Mouse (Mus musculus) G1E (cell line): ENCODE results near the gene Clec1a. TPM values are rescaled to one million over a fixed set of nuclear protein-coding genes. Genes with fewer than 3 reads are reported as not detected.
"Not testable (repeated sequence)": the region's sequence is repeated elsewhere in the genome, so short reads cannot be mapped to it uniquely, and the experiment has no call there.

Source experiments
- ATAC-seq: 2 replicates; pipeline ENCODE4 v1.8.0; 2016; ENCODE audit warnings: mild to moderate bottlenecking; ENCODE audit not compliant: insufficient number of reproducible peaks, poor library complexity, low FRiP score, severe bottlenecking; ENCODE audit errors: extremely low read depth
- DNase-seq: peaks from one replicate; pipeline ENCODE4 v3.0.0; 2012; ENCODE audit warnings: low spot score
- H3K27me3 ChIP-seq: 2 replicates; pipeline ENCODE4 v1.6.1; 2012; ENCODE audit warnings: mild to moderate bottlenecking, low read length, inconsistent platforms; ENCODE audit not compliant: insufficient read depth
- H3K36me3 ChIP-seq: replicated peaks from 2 replicates; pipeline ENCODE3; 2012; ENCODE audit warnings: mild to moderate bottlenecking, inconsistent platforms
- H3K4me1 ChIP-seq: 2 replicates; pipeline ENCODE4 v1.6.1; 2012; ENCODE audit warnings: low read depth, low read length, inconsistent platforms, mixed read lengths; ENCODE audit not compliant: insufficient read depth
- H3K4me3 ChIP-seq: 2 replicates; pipeline ENCODE4 v1.5.1; 2012; ENCODE audit warnings: low read depth, mild to moderate bottlenecking, inconsistent platforms, low read length, moderate library complexity, mixed read lengths
- H3K9me3 ChIP-seq: replicated peaks from 2 replicates; pipeline ENCODE4 v1.6.1; 2012; ENCODE audit warnings: inconsistent platforms
- CTCF ChIP-seq: IDR thresholded peaks from 2 replicates; pipeline ENCODE4 v1.5.1; 2012; ENCODE audit warnings: low read depth, low read length, inconsistent platforms, mixed read lengths
- GATA1 ChIP-seq: IDR thresholded peaks from 2 replicates; pipeline ENCODE4 v1.6.1; 2012; ENCODE audit warnings: borderline replicate concordance, low read length, inconsistent platforms, mixed read lengths
- GATA2 ChIP-seq: IDR thresholded peaks from 2 replicates; pipeline ENCODE4 v1.6.1; 2012; ENCODE audit warnings: low read depth, low read length, inconsistent platforms, borderline replicate concordance
- POLR2AphosphoS5 ChIP-seq: IDR thresholded peaks from 2 replicates; pipeline ENCODE4 v1.6.1; 2012; ENCODE audit warnings: low read depth, low read length, inconsistent platforms; ENCODE audit not compliant: insufficient replicate concordance
- TAL1 ChIP-seq: conservative IDR thresholded peaks from 2 replicates; pipeline ENCODE4 v1.6.1; 2012; ENCODE audit warnings: low read depth, low read length, inconsistent platforms, mixed read lengths
- polyA plus RNA-seq: library from polyadenylated mRNA; stranded (reverse); fragments of >175 nt; gene quantifications from 2 replicates; pipeline ENCODE4 v1.2.3, GENCODE M21; 2012
- total RNA-seq, 2 experiments: library from RNA; stranded (forward) in 1 of 2; stranded (reverse) in 1 of 2; fragments of 200-1000 nt in 1 of 2; fragments of >200 nt in 1 of 2; fragmentation: Nextera tagmentation in 1 of 2; gene quantifications; 2 replicates each; pipeline ENCODE4 v1.2.3; 2014 to 2017

Clec1a gene
- total RNA-seq (2014; fragmentation: Nextera tagmentation) (not detected in 2 replicates), total RNA-seq (2017) (under 0.01 and 0.05 TPM in 2 replicates), polyA plus RNA-seq (not detected in 2 replicates)

GRCm38 (mm10) chr6:129451411-129452039 is at the start of gene Clec1a:
Gene Clec1a (minus strand): TSS chr6:129452000.
- ATAC-seq (no peak), DNase-seq (no peak)
- Histone ChIP-seq H3K27me3 (no peaks in the 10 kb centered on the region), H3K9me3 (peaks cover 4% of the 10 kb centered on the region; the same call in 1 of the 2 replicates), H3K36me3 (no peaks in the 10 kb centered on the region), H3K4me1 (no peaks in the 10 kb centered on the region), H3K4me3 (no peak within 1 kb of the TSS)
- TF ChIP-seq GATA2 (no peak), CTCF (no peak), TAL1 (no peak), POLR2AphosphoS5 (no peak), GATA1 (no peak)

DNA sequence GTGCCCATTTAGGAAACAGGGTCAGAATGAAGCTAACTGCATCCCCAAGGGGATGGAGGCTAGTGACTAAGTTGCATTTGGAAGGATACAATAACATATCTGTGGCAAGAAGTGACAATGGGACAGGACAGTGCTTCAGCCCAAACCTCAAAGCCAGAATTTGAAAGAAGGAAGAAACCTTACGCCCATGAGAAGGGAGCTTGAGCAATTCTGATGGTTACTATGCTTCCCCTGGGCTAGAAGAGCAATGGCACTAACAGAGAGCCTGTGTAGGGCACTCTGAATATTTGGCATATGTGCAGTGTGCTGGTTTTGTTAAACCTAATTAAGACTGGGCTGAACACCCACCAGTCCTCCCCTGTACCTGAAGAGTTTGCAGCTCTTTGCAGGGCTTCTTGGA is 47.7 kb upstream of the Clec1a start:
- ATAC-seq = not testable (repeated sequence)

DNA sequence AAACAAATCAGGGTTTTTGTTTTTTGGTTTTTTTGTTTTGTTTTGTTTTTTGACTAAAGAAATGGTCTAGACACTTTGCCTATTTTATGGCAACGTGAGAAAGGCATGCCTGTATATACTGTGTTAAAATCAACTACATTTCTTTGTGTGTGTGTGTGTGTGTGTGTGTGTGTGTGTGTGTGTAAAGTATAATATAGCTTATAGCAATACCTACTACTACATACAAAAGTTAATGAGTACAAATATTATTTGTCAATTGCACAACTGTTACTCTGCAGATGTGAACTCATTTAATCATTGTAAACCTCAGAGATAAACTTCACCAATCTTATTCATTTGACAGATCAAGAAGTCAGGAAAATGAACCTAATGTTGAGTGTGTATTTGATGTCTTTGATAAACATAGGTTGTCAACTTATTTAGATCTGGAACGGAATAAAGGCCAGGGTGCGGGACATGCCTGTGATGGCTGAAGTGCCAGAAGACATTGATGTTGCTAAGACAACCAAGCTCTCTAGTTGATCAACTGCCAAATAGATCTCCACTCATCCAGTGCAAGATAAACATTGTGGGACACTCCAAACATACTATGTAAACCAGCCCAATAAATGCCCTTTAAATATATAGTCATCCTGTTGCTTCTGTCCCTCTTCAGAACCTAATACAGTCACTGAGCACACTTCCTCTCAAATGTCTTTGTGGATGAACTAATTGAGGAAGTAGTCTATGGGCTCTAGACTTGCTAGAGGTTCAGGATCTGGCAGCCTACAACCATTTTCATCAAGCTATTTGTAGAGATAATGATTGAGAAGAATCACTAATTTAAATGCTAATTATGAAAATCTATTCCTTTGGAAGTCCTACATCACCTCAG is 45.8 kb upstream of the Clec1a start:
- ATAC-seq (no peak), DNase-seq (no peak)
- Histone ChIP-seq H3K36me3 (no peaks in the 10 kb centered on the region), H3K27me3 (no peaks in the 10 kb centered on the region), H3K4me3 (no peak overlapping the region), H3K9me3 (no peaks in the 10 kb centered on the region), H3K4me1 (no peaks in the 10 kb centered on the region)
- TF ChIP-seq CTCF = no peak
- TF ChIP-seq POLR2AphosphoS5 = no peak
- no peak for TF ChIP-seq GATA1
- no peak for TF ChIP-seq GATA2
- no peak for TF ChIP-seq TAL1

More for the DNA sequence above, 47.7 kb upstream of the Clec1a start:
- not testable (repeated sequence) for H3K4me1 ChIP-seq, H3K36me3 ChIP-seq, H3K27me3 ChIP-seq, DNase-seq, H3K9me3 ChIP-seq, H3K4me3 ChIP-seq

GRCm38 (mm10) chr6:129494924-129495323 is 43.1 kb upstream of the Clec1a start:
- no peak overlapping the region for H3K4me3 ChIP-seq
- no peaks in the 10 kb centered on the region for H3K27me3 ChIP-seq
- no peak for TF ChIP-seq CTCF
- no peak for TF ChIP-seq TAL1
- TF ChIP-seq GATA2 = no peak
- no peak for TF ChIP-seq GATA1
- no peak for TF ChIP-seq POLR2AphosphoS5
- H3K4me1 ChIP-seq = no peaks in the 10 kb centered on the region
- no peaks in the 10 kb centered on the region for H3K9me3 ChIP-seq
- DNase-seq = no peak
- ATAC-seq = no peak
- H3K36me3 ChIP-seq = no peaks in the 10 kb centered on the region

DNA sequence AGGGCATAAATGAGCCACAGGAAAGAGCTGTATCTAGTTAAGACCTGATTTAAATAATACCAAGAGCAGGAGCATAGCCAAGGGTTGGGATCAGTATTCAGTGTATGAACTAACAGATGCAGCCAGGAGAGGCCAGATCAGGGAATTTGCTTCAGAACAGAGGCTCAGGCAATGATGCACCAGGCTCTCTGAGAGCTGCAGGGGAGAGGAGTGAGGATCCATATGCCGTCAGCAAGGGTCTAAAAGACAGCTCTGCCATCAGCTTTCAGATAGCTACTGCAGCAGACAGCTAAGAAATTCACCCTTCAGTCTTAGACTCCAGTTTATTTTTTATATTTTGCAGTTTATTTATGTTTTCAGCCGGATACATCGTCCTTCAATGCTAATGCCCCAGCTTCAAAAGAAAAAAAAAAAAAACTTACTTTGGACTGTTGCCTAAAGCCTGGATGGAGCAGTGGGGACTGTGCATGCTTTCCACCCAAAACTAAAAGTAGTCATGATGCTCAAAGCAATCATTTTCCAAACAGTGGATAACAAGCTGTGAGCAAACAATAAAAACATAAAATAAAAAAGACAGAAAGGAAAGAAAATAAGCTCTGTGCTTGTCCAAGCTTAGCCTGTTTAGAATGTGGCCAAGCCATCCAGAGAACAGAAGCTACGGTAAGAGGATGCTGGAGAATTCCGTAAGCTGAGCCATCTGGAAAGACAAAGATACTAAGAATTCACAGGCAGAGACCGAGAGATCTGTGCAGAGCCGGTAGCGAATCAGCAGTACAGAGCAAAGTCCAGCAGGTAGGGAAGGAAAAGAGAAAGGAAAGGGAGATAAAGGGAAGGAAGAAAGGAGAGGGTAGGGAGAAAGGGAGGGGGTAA is 28.5 kb upstream of the Clec1a start:
- TF ChIP-seq CTCF = no peak
- no peak for TF ChIP-seq GATA2
- no peak for TF ChIP-seq GATA1
- TF ChIP-seq TAL1 = no peak
- TF ChIP-seq POLR2AphosphoS5 = no peak
- no peaks in the 10 kb centered on the region for H3K36me3 ChIP-seq
- no peak overlapping the region for H3K4me3 ChIP-seq
- H3K27me3 ChIP-seq = no peaks in the 10 kb centered on the region
- DNase-seq (no peak), ATAC-seq (no peak)
- no peaks in the 10 kb centered on the region for H3K9me3 ChIP-seq
- no peaks in the 10 kb centered on the region for H3K4me1 ChIP-seq
